Mouse (Mus musculus) stomach, embryonic 14.5 days (tissue): ENCODE data around the gene Il27ra. TPM values are rescaled to one million over a fixed set of nuclear protein-coding genes. Genes with fewer than 3 reads are reported as not detected.
A peak's percentile ranks its signal among the peaks of the same experiment; 100 is the strongest.
"Not testable (repeated sequence)": the region's sequence is repeated elsewhere in the genome, so short reads cannot be mapped to it uniquely, and the experiment has no call there.

Source experiments
- ATAC-seq: fragments of 200-750 bp; cut with Nextera tagmentation; 2 replicates; pipeline ENCODE4 v1.8.0; 2017; ENCODE audit warnings: low read depth, moderate TSS enrichment; ENCODE audit not compliant: insufficient number of reproducible peaks, insufficient read depth, low FRiP score
- H3K27ac ChIP-seq: fragments of 300-500 bp; sonication (generic); 2 replicates; pipeline ENCODE4 v1.5.1; 2014; ENCODE audit warnings: mild to moderate bottlenecking, low read length, moderate library complexity, mixed read lengths
- H3K27me3 ChIP-seq: fragments of 300-500 bp; sonication (generic); 2 replicates; pipeline ENCODE4 v1.6.1; 2014; ENCODE audit warnings: low read length, control low read depth, mixed read lengths; ENCODE audit not compliant: control insufficient read depth, insufficient read depth
- H3K36me3 ChIP-seq: fragments of 300-500 bp; sonication (generic); 2 replicates; pipeline ENCODE4 v1.6.1; 2014; ENCODE audit warnings: mild to moderate bottlenecking, control low read depth, low read length, moderate library complexity, mixed read lengths; ENCODE audit not compliant: control insufficient read depth, insufficient read depth
- H3K4me1 ChIP-seq: fragments of 300-500 bp; sonication (generic); 2 replicates; pipeline ENCODE4 v1.6.1; 2014; ENCODE audit warnings: low read length, control low read depth, mixed read lengths; ENCODE audit not compliant: control insufficient read depth, insufficient read depth
- H3K4me2 ChIP-seq: fragments of 300-500 bp; sonication (generic); replicated peaks from 2 replicates; pipeline ENCODE4 v1.6.1; 2014; ENCODE audit warnings: low read depth, low read length, control low read depth
- H3K4me3 ChIP-seq: fragments of 300-500 bp; sonication (generic); 2 replicates; pipeline ENCODE4 v1.5.1; 2014; ENCODE audit warnings: low read depth, low read length, control low read depth
- H3K9ac ChIP-seq: fragments of 300-500 bp; sonication (generic); replicated peaks from 2 replicates; pipeline ENCODE4 v1.6.1; 2014; ENCODE audit warnings: low read depth, mild to moderate bottlenecking, control low read depth, low read length, moderate library complexity, mixed read lengths
- H3K9me3 ChIP-seq: fragments of 300-500 bp; sonication (generic); 2 replicates; pipeline ENCODE4 v1.6.1; 2016; ENCODE audit warnings: low read depth, low read length, control low read depth; ENCODE audit not compliant: control insufficient read depth
- WGBS: fragments of 180-500 bp; shearing (Covaris S2); extraction: QIAGEN DNeasy Blood & Tissue Kit; methylation state at CpG from one replicate; pipeline ENCODE4 v1.1.7; 2014; 5-methylcytosine and 5-hydroxymethylcytosine counted together
- polyA plus RNA-seq: library from polyadenylated mRNA; unstranded; fragments of >200 nt; fragmentation: Nextera tagmentation; extraction: Ambion mirVana; gene quantifications from 2 replicates; pipeline ENCODE4 v1.2.1, GENCODE M21; 2014

Il27ra gene
- polyA plus RNA-seq, 1 experiment from 2014 or later: 1.1 TPM

DNA sequence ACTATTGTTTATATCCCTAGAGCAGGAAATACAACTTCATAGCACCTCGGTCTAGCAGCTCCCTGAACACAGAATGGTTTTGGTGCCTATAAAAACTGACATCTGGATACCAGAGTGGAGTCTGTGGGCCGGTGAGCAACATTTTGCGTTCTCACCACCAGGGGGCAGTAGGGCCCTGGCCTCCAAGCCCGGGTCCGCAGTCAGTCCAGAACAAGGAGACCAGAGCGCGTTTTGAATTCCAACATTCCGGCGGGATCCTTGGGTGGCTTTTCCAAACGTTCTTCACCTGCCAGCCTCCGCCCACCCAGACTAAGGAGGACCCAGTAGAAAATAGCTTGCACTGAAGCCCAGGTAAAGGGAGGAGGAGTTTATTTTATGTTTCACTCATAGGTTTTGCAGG, 32.5 kb downstream of the Il27ra start:
- Histone ChIP-seq H3K27ac (no peak overlapping the region), H3K27me3 (peaks cover 28% of the 10 kb centered on the region), H3K9ac (no peak overlapping the region), H3K4me1 (peaks cover 16% of the 10 kb centered on the region), H3K9me3 (no peaks in the 10 kb centered on the region), H3K4me2 (peak overlapping the region; percentile 92; the same call in 1 of the 2 replicates), H3K36me3 (no peaks in the 10 kb centered on the region), H3K4me3 (no peak overlapping the region)
- under 1% methylated on average over 11 of the region's 11 CpGs for WGBS
- peak; percentile 30; the same call in 1 of the 2 replicates for ATAC-seq

DNA sequence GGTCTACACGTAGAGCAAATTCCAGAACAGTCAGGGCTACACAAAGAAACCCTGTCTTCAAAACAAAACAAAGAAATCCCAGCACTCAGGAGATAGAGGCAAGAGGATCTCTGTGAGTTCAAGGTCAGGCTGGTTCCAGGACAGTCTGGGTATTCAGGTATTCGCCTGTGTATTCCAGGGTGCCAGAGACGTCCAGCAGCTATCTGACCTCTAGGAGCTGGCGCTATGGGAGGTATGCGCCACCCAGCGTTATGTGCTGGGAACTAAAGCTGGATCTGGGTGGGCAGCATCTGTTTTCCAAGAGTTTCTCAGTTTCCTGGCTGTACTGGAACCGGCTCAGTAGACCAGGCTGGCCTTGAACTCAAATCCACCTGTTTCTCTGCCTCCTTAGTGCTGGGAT, 34.0 kb downstream of the Il27ra start:
- 24% methylated on average over 7 of the region's 7 CpGs for WGBS
- no peak for ATAC-seq
- Histone ChIP-seq H3K4me3 (no peak overlapping the region), H3K9me3 (no peaks in the 10 kb centered on the region), H3K4me2 (no peak overlapping the region), H3K9ac (no peak overlapping the region), H3K27ac (no peak overlapping the region), H3K4me1 (peaks cover 24% of the 10 kb centered on the region), H3K36me3 (no peaks in the 10 kb centered on the region), H3K27me3 (peaks cover 26% of the 10 kb centered on the region)

DNA sequence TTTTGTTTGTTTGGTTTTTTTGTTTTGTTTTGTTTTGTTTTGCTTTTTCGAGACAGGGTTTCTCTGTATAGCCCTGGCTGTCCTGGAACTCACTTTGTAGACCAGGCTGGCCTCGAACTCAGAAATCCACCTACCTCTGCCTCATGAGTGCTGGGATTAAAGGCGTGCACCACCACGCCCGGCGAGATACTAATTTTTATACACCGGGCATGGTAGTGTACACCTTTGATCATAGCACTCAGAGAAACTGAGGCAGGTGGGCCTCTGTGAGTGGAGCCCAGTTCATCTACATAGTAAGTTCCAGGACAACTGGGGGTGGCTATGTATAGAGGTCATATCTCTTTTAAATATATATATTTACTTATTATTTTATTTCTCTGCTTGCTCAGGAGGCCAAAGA, 36.9 kb downstream of the Il27ra start:
- peaks cover 11% of the 10 kb centered on the region; the same call in 1 of the 2 replicates for H3K4me1 ChIP-seq
- 92% methylated on average over 7 of the region's 7 CpGs for WGBS
- not testable (repeated sequence) for H3K27ac ChIP-seq, H3K36me3 ChIP-seq, H3K9ac ChIP-seq, H3K9me3 ChIP-seq, H3K4me2 ChIP-seq, ATAC-seq, H3K4me3 ChIP-seq, H3K27me3 ChIP-seq

DNA sequence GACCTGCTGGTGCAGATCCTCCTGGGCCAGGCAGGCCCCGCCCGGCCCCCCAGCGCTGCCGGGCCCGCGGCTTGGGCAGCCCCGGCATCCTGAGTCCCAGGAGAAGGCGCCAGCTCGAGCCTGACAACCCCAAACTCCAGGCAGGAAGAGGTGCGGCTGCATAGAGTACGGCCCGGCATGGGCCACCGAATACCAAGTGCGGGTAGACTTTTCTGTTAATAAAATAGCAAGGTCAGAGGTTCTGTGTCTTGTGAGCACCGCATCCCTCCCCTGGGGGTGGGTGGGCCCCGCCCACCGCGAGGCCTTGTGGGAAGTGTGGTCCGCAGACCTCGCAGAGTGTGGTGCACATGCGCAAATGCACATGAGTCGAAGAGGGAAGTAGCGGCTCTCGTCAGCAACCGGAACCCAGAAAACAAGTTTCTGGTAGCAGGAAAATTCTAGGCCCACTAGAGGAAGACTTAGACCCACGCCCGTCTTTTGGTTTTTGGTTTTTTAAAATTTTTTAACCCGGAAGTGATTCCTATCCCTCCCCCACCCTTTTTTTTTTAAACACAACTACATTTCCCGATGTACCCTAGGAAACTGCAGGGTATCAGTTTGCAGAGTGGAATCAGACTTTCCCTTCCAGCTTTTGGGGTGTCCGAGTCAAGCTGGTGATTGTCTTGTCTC, 37.7 kb downstream of the Il27ra start:
- 2% methylated on average over 30 of the region's 30 CpGs for WGBS
- Histone ChIP-seq H3K27me3 (no peaks in the 10 kb centered on the region), H3K9ac (peak overlapping the region; percentile 53), H3K4me1 (peaks cover 11% of the 10 kb centered on the region; the same call in 1 of the 2 replicates), H3K36me3 (peaks cover 15% of the 10 kb centered on the region; the same call in 1 of the 2 replicates), H3K27ac (peak overlapping the region; percentile 77), H3K9me3 (no peaks in the 10 kb centered on the region), H3K4me2 (peak overlapping the region; percentile 91), H3K4me3 (peak overlapping the region; percentile 52)
- ATAC-seq: peak; percentile 78; the same call in 1 of the 2 replicates

DNA sequence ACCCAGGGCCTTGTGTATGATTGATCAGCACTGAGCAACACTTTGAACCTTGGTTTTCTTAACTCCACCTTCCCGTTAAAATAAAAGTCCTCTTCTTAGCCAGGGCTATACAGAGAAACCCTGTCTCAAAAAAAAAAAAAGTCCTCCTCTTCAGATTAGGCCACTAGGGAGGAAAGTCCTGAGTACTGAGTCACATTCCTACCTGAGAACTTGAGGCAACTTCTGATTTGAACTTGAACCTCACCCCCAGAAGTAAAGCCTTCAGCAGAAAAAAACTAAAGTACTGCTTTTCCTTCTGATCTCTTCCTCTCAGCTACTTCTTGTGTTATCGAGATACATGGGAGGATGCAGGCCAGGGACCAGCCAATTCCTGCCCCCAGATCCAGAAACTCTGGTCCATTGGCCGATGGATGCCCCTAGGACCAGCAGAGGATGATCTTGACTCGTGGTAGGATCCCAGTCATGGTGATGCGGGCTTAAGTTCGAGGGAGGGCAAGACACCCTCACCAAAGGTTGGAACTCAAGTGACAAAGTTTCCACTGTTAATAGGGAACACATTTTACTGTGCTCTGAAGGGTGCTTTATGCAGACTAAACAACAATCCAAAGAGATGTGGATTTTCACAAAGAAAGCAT, 38.7 kb downstream of the Il27ra start:
- Histone ChIP-seq H3K4me2 (peak overlapping the region; percentile 91), H3K9me3 (no peaks in the 10 kb centered on the region), H3K4me3 (peak overlapping the region; percentile 52; the same call in 1 of the 2 replicates), H3K9ac (peak overlapping the region; percentile 53; the same call in 1 of the 2 replicates), H3K36me3 (peaks cover 20% of the 10 kb centered on the region; the same call in 1 of the 2 replicates), H3K27ac (no peak overlapping the region), H3K27me3 (no peaks in the 10 kb centered on the region), H3K4me1 (peaks cover 20% of the 10 kb centered on the region)
- no peak for ATAC-seq
- 71% methylated on average over 6 of the region's 6 CpGs for WGBS

DNA sequence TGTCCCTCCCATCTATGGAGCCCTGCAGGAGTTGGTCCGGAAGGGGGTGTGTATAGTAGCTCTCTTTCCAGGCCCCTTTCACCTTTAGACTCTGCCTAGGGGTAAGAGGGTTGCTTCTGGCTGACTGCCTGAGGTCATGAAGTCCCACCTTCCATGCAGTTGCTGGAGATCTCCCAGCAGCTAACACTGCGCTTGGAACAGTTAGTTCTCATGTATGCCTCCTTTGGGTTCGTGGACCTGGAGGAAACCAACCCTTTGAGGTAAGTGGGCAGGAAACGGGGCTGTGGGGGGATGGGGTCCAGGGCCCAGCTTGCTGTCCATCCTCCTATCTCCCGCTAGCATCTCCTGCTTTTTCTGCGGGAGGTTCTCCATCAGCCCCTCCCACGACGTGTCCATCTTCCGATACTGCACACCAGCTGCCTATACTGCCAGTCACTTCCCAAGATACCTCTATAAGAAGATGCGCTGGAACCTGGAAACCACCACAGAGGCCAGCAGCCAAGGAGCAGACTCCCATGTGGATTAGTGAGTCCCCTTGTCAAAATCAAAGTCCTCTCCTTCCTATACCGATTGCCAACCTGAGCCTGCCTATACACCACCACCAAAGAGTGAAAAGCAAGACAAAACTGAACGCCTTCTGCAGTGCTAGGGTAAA, 39.3 kb downstream of the Il27ra start:
- Histone ChIP-seq H3K27me3 (no peaks in the 10 kb centered on the region), H3K9me3 (no peaks in the 10 kb centered on the region), H3K36me3 (peaks cover 20% of the 10 kb centered on the region; the same call in 1 of the 2 replicates), H3K4me1 (peaks cover 21% of the 10 kb centered on the region), H3K27ac (no peak overlapping the region), H3K9ac (no peak overlapping the region), H3K4me2 (no peak overlapping the region), H3K4me3 (no peak overlapping the region)
- 64% methylated on average over 12 of the region's 12 CpGs for WGBS
- ATAC-seq: no peak

DNA sequence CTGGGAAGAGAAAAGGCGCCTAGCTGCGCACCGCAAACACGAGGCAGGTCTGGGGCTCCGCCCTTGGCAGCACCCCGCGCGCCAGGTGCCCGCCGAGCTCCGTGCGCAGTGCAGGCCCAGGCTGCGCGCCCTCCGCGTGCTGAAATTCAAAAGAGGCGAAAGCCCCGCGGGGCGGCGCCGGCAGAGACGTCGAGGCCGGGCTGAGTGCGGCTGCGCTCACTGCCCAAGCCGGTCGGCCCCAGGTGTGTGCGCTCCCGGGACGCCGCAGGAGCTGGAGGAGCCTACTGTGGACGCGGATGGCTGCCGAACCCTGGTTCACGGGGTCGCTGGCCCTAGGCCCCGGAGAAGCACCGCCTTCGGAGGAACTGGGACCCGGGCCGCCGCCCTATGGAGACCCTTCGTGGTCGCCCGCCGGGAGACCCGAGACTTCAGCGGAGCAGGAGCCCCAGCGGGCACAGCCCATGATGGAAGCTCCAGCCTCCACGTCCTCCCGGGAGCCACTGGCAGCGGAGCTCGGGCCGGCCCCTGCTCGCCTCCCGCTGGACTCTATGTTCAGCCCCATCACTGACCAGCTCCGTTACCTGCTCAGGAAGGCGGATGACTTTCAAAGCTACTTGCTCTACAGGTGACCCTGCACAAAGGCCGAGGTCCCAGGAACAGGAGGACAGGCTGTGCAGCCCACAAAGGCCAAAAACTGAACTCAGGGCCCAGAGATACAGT, 40.9 kb downstream of the Il27ra start, which contains the start of gene 1700067K01Rik:
Gene 1700067K01Rik (plus strand): TSS at position 222 of the 720 bp plus-strand sequence.
- Histone ChIP-seq H3K4me3 (no peak within 1 kb of the TSS; the same call in 1 of the 2 replicates), H3K9me3 (no peaks in the 10 kb centered on the region), H3K27me3 (no peaks in the 10 kb centered on the region), H3K4me1 (peaks cover 21% of the 10 kb centered on the region), H3K9ac (no peak within 1 kb of the TSS; the same call in 1 of the 2 replicates), H3K36me3 (peaks cover 20% of the 10 kb centered on the region; the same call in 1 of the 2 replicates), H3K4me2 (0 out of 2 replicates have a peak within 1 kb of the TSS, but pooled peaks have one; percentile 7), H3K27ac (no peak within 1 kb of the TSS)
- ATAC-seq: no peak
- 35% methylated on average over 60 of the region's 61 CpGs for WGBS

DNA sequence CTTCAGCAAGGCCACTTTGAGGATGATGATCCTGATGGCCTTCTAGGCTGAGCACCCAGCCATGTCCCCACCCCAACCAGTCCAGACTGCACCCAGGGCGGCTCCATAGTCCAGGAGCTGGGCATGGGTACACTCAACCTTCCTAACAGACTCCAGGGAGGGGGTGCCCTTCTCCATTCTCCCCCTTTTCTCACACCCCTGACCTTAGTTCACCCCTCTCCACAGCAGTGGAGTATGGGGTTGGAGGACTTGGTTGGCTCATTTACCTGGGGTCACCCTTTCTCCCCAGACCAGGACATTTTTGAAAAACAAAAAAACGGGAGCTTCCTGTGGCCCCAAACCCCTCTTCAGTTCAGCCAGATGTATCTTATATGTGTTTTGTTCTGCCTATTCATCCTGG, 42.6 kb downstream of the Il27ra start:
- Histone ChIP-seq H3K36me3 (peaks cover 23% of the 10 kb centered on the region; the same call in 1 of the 2 replicates), H3K27ac (no peak overlapping the region), H3K9ac (no peak overlapping the region; the same call in 1 of the 2 replicates), H3K27me3 (no peaks in the 10 kb centered on the region), H3K4me3 (0 out of 2 replicates have a peak overlapping the region, but pooled peaks have one; percentile 72), H3K4me2 (no peak overlapping the region), H3K4me1 (peaks cover 18% of the 10 kb centered on the region), H3K9me3 (no peaks in the 10 kb centered on the region)
- no peak for ATAC-seq
- WGBS: 82% methylated on average over 2 of the region's 2 CpGs
